Mouse (Mus musculus): ENCODE measurements around the gene Ins2. TPM values are rescaled to one million over a fixed set of nuclear protein-coding genes. Genes with fewer than 3 reads are reported as not detected.

Ins2 gene
- polyA plus RNA-seq (2015; fragmentation: Nextera tagmentation; extraction: Ambion mirVana) = 0.75 and 1.1 TPM in 2 replicates

- Histone ChIP-seq H3K4me1 (ENCODE audit: control insufficient read depth, insufficient read depth, low read length) (no peaks in the 10 kb centered on the region), H3K4me2 (ENCODE audit: low read depth, low read length) (no peak within 1 kb of the TSS), H3K27ac (ENCODE audit: low read length) (no peak within 1 kb of the TSS), H3K27me3 (ENCODE audit: control insufficient read depth, insufficient read depth, low read length) (no peaks in the 10 kb centered on the region), H3K9ac (ENCODE audit: low read length) (no peak within 1 kb of the TSS), H3K4me3 (ENCODE audit: low read length) (no peak within 1 kb of the TSS), H3K9me3 (replicated peaks; ENCODE audit: control insufficient read depth, low read length) (no peaks in the 10 kb centered on the region), H3K36me3 (ENCODE audit: control insufficient read depth, insufficient read depth) (no peaks in the 10 kb centered on the region)
- 54% methylated on average over 1 of the region's 1 CpGs for WGBS
- ATAC-seq (replicated peaks; ENCODE audit: extremely low read depth, insufficient read depth, low FRiP score) = no peak
Measured at GRCm38 (mm10) chr7:142743281-142743680, at the start of gene Ins2. Ins2 (minus strand) TSS chr7:142743381.

GRCm38 (mm10) chr7:142792650-142793275 lies 49.6 kb upstream of the Ins2 start:
- Histone ChIP-seq H3K9ac (ENCODE audit: low read length) (no peak overlapping the region), H3K36me3 (ENCODE audit: control insufficient read depth, insufficient read depth) (no peaks in the 10 kb centered on the region), H3K4me3 (ENCODE audit: low read length) (no peak overlapping the region), H3K27ac (ENCODE audit: low read length) (no peak overlapping the region), H3K9me3 (replicated peaks; ENCODE audit: control insufficient read depth, low read length) (no peaks in the 10 kb centered on the region), H3K27me3 (ENCODE audit: control insufficient read depth, insufficient read depth, low read length) (no peaks in the 10 kb centered on the region), H3K4me2 (ENCODE audit: low read depth, low read length) (no peak overlapping the region), H3K4me1 (ENCODE audit: control insufficient read depth, insufficient read depth, low read length) (no peaks in the 10 kb centered on the region)
- ATAC-seq (replicated peaks; ENCODE audit: extremely low read depth, insufficient read depth, low FRiP score) = no peak
- WGBS = 52% methylated on average over 1 of the region's 1 CpGs

- 72% methylated on average over 9 of the region's 9 CpGs for WGBS
Measured at GRCm38 (mm10) chr7:142789667-142790066, 46.5 kb upstream of the Ins2 start.

DNA sequence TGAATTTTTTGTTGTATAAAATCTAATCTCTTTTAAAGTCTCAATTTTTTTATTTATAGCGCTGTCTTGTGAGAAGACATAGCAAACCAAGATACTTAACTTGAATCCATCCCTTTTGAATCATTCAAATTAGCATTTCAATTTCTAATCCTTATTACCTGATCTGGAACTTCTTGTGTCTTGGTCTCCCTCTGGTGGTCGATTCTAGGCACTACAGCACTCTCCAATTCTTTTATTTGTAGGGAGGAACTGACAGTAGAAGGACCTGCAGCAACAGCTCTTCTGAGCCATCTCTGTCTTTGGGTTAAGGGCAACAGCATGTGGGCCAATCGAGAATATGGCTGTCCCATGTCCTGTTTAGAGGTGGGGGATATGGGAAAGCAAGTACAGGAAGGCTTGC lies 5.4 kb downstream of the Ins2 start:
- 7% methylated on average over 3 of the region's 3 CpGs for WGBS
- ATAC-seq (replicated peaks; ENCODE audit: extremely low read depth, insufficient read depth, low FRiP score) = no peak
- no peak overlapping the region for H3K27ac ChIP-seq (ENCODE audit: low read length)

More at GRCm38 (mm10) chr7:142789667-142790066, 46.5 kb upstream of the Ins2 start:
- Histone ChIP-seq H3K27me3 (ENCODE audit: control insufficient read depth, insufficient read depth, low read length) (no peaks in the 10 kb centered on the region), H3K36me3 (ENCODE audit: control insufficient read depth, insufficient read depth) (no peaks in the 10 kb centered on the region), H3K27ac (ENCODE audit: low read length) (no peak overlapping the region), H3K9me3 (replicated peaks; ENCODE audit: control insufficient read depth, low read length) (no peaks in the 10 kb centered on the region), H3K4me1 (ENCODE audit: control insufficient read depth, insufficient read depth, low read length) (no peaks in the 10 kb centered on the region), H3K4me2 (ENCODE audit: low read depth, low read length) (no peak overlapping the region), H3K9ac (ENCODE audit: low read length) (no peak overlapping the region), H3K4me3 (ENCODE audit: low read length) (no peak overlapping the region)
- ATAC-seq (replicated peaks; ENCODE audit: extremely low read depth, insufficient read depth, low FRiP score) = no peak

GRCm38 (mm10) chr7:142736943-142737490 lies 6.2 kb downstream of the Ins2 start:
- ATAC-seq (replicated peaks; ENCODE audit: extremely low read depth, insufficient read depth, low FRiP score) = no peak

More for the DNA sequence above, 5.4 kb downstream of the Ins2 start:
- H3K36me3 ChIP-seq (ENCODE audit: control insufficient read depth, insufficient read depth) = no peaks in the 10 kb centered on the region
- no peaks in the 10 kb centered on the region for H3K9me3 ChIP-seq (replicated peaks; ENCODE audit: control insufficient read depth, low read length)
- H3K27me3 ChIP-seq (ENCODE audit: control insufficient read depth, insufficient read depth, low read length) = no peaks in the 10 kb centered on the region
- H3K4me2 ChIP-seq (ENCODE audit: low read depth, low read length) = no peak overlapping the region
- no peaks in the 10 kb centered on the region for H3K4me1 ChIP-seq (ENCODE audit: control insufficient read depth, insufficient read depth, low read length)
- no peak overlapping the region for H3K9ac ChIP-seq (ENCODE audit: low read length)
- no peak overlapping the region for H3K4me3 ChIP-seq (ENCODE audit: low read length)

GRCm38 (mm10) chr7:142725973-142726372 lies 17.2 kb downstream of the Ins2 start:
- H3K4me1 ChIP-seq (ENCODE audit: control insufficient read depth, insufficient read depth, low read length) = no peaks in the 10 kb centered on the region
- no peaks in the 10 kb centered on the region for H3K9me3 ChIP-seq (replicated peaks; ENCODE audit: control insufficient read depth, low read length)
- 50% methylated on average over 3 of the region's 3 CpGs for WGBS
- no peak overlapping the region for H3K4me2 ChIP-seq (ENCODE audit: low read depth, low read length)
- peaks cover 2% of the 10 kb centered on the region; the same call in 1 of the 2 replicates for H3K27me3 ChIP-seq (ENCODE audit: control insufficient read depth, insufficient read depth, low read length)
- ATAC-seq (replicated peaks; ENCODE audit: extremely low read depth, insufficient read depth, low FRiP score) = no peak
- H3K36me3 ChIP-seq (ENCODE audit: control insufficient read depth, insufficient read depth) = no peaks in the 10 kb centered on the region
- H3K27ac ChIP-seq (ENCODE audit: low read length) = no peak overlapping the region
- H3K4me3 ChIP-seq (ENCODE audit: low read length) = no peak overlapping the region
- no peak overlapping the region for H3K9ac ChIP-seq (ENCODE audit: low read length)

More at GRCm38 (mm10) chr7:142736943-142737490, 6.2 kb downstream of the Ins2 start:
- Histone ChIP-seq H3K36me3 (ENCODE audit: control insufficient read depth, insufficient read depth) (no peaks in the 10 kb centered on the region), H3K4me3 (ENCODE audit: low read length) (no peak overlapping the region), H3K27ac (ENCODE audit: low read length) (no peak overlapping the region), H3K9me3 (replicated peaks; ENCODE audit: control insufficient read depth, low read length) (no peaks in the 10 kb centered on the region), H3K4me2 (ENCODE audit: low read depth, low read length) (no peak overlapping the region), H3K4me1 (ENCODE audit: control insufficient read depth, insufficient read depth, low read length) (no peaks in the 10 kb centered on the region), H3K9ac (ENCODE audit: low read length) (no peak overlapping the region), H3K27me3 (ENCODE audit: control insufficient read depth, insufficient read depth, low read length) (no peaks in the 10 kb centered on the region)
- WGBS = 44% methylated on average over 1 of the region's 1 CpGs

DNA sequence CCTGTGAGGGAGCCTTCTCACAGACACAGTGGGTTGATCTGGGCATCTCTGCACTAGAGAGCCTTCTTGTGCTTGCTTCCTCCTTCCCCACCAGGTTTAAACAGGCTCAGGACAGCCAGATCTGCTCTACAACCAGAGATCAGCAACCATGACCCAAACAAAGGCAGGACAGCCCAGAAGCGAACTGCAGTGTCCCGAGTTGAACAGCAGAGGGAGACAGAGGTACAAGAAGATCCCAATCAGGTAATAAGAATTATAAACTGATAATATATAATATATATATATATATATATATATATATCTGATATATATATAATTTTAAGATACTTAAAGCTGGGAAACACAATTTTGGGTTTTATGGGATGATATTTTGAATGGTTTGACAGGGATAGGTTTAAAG lies 22.5 kb downstream of the Ins2 start:
- 0% methylated on average over 2 of the region's 2 CpGs for WGBS

DNA sequence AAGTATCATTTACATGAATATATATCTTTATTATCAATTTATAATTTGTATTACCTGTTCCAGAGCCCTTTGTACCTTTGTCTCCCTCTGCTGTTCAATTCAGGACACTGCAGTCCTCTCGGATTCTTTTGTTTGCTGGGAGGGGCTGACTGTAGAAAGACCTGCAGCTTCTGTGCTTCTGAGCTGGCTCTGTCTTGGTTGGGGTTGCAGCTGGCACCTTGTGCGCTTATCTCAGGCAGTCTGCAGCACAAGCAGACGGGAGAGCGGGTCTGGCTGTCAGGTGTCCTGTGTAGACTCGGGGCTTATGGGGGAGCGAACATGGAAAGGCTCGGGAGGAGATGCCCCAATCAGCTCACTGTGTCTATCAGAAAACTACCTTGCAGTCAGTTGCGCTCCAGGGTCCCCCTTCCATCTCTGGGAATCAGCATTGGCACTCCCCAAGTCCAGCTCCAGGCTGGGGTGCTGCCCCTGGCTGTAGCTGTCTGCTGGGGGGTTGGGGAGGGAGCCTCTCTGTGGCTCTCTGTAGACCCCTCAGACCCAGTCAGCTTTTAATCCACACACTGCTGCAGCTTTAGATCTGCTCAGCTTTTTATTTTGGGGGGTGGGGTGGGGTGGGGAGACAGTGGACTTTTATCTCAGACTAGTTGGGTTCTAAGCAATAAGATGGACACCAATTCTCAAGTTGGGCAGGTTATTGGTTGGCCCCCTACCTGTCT lies 28.2 kb downstream of the Ins2 start:
- Histone ChIP-seq H3K27ac (ENCODE audit: low read length) (no peak overlapping the region), H3K4me3 (ENCODE audit: low read length) (peak overlapping the region; percentile 21; the same call in 1 of the 2 replicates), H3K27me3 (ENCODE audit: control insufficient read depth, insufficient read depth, low read length) (no peaks in the 10 kb centered on the region), H3K4me1 (ENCODE audit: control insufficient read depth, insufficient read depth, low read length) (no peaks in the 10 kb centered on the region), H3K36me3 (ENCODE audit: control insufficient read depth, insufficient read depth) (no peaks in the 10 kb centered on the region), H3K9ac (ENCODE audit: low read length) (0 out of 2 replicates have a peak overlapping the region, but pooled peaks have one; percentile 24), H3K4me2 (ENCODE audit: low read depth, low read length) (peak overlapping the region; percentile 51), H3K9me3 (replicated peaks; ENCODE audit: control insufficient read depth, low read length) (no peaks in the 10 kb centered on the region)
- ATAC-seq (replicated peaks; ENCODE audit: extremely low read depth, insufficient read depth, low FRiP score) = no peak
- 13% methylated on average over 8 of the region's 8 CpGs for WGBS

More for the DNA sequence above, 22.5 kb downstream of the Ins2 start:
- Histone ChIP-seq H3K9me3 (replicated peaks; ENCODE audit: control insufficient read depth, low read length) (no peaks in the 10 kb centered on the region), H3K27ac (ENCODE audit: low read length) (no peak overlapping the region), H3K36me3 (ENCODE audit: control insufficient read depth, insufficient read depth) (no peaks in the 10 kb centered on the region), H3K4me1 (ENCODE audit: control insufficient read depth, insufficient read depth, low read length) (no peaks in the 10 kb centered on the region), H3K27me3 (ENCODE audit: control insufficient read depth, insufficient read depth, low read length) (no peaks in the 10 kb centered on the region), H3K9ac (ENCODE audit: low read length) (no peak overlapping the region), H3K4me2 (ENCODE audit: low read depth, low read length) (no peak overlapping the region), H3K4me3 (ENCODE audit: low read length) (no peak overlapping the region)
- no peak for ATAC-seq (replicated peaks; ENCODE audit: extremely low read depth, insufficient read depth, low FRiP score)

- H3K4me3 ChIP-seq (ENCODE audit: low read length) = no peak overlapping the region
- H3K9ac ChIP-seq (ENCODE audit: low read length) = no peak overlapping the region
- no peak for ATAC-seq (replicated peaks; ENCODE audit: extremely low read depth, insufficient read depth, low FRiP score)
- no peaks in the 10 kb centered on the region for H3K9me3 ChIP-seq (replicated peaks; ENCODE audit: control insufficient read depth, low read length)
- 79% methylated on average over 2 of the region's 2 CpGs for WGBS
- no peak overlapping the region for H3K4me2 ChIP-seq (ENCODE audit: low read depth, low read length)
- H3K27me3 ChIP-seq (ENCODE audit: control insufficient read depth, insufficient read depth, low read length) = no peaks in the 10 kb centered on the region
- no peaks in the 10 kb centered on the region for H3K4me1 ChIP-seq (ENCODE audit: control insufficient read depth, insufficient read depth, low read length)
- no peaks in the 10 kb centered on the region for H3K36me3 ChIP-seq (ENCODE audit: control insufficient read depth, insufficient read depth)
- no peak overlapping the region for H3K27ac ChIP-seq (ENCODE audit: low read length)
Measured at GRCm38 (mm10) chr7:142706873-142707272, 36.3 kb downstream of the Ins2 start.
